Mouse (Mus musculus): ENCODE measurements at regions not wholly inside any gene's neighbourhood (a gene's known extent, or its start where the extent isn't known, plus 50 kb on each side); places are given as distances from the start of the nearest gene placed in this dataset.

DNA sequence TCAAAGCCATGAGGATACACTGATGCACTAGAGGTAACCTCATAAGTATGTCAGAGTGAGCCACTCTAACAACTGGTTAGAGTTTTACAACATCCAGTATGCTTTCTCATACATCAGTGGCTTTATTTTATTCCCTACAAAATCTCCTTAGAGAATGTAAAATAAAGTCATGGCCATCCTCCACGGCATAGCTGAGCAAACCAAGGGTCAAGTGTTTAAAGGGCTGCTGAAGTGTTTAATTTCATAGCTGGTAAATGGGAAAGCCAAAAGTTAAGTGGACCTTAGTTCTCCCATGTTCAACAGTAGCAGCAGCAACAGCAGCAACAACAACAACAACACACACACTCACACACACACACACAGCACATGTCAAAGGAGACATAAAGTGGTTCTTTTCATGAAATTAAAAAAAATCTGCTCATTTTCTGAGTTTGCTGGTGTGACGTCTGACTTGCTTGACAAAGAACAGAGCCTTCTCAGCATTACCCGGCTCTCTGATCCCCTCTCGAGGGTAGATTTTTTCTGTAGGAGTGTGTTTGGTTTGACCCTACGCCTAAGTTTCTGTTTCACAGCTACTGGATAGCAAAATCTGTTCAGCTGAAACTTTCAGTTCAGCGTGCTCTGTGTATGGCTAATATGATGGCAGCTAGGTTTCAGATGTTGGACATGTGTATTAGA, 693.3 kb downstream of the Ttll7 start:
- no peak for DNase-seq (ENCODE audit: low spot score)

GRCm38 (mm10) chr3:147542285-147542684, 690.1 kb downstream of the Ttll7 start:
- no peak for DNase-seq (ENCODE audit: low spot score)

- DNase-seq (ENCODE audit: low spot score): no peak
These were observed 685.4 kb downstream of the Ttll7 start for GRCm38 (mm10) chr3:147537584-147537983.

DNA sequence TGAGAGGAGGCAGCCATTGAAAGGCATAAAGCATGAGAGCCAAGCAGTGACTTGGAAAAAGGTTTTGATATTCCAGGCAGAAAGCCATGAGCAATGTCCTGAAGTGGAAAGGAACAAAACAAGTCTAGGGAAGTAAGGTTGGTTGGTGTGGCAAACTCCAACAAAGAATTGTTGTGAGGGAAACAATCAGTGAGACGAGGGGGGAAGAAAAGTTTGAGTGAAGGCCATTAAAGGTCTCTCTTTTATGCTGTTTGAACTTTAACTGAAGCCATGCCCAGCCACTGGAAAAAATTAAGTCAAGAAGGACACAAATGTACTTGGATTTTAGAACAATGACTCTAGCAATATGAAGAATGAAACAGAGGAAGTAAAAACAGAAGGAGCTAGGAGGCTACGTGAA, 680.0 kb downstream of the Ttll7 start:
- no peak for DNase-seq (ENCODE audit: low spot score)

- no peak for DNase-seq (ENCODE audit: low spot score)
These were observed 679.5 kb downstream of the Ttll7 start for GRCm38 (mm10) chr3:147531608-147532180.

All from urinary bladder, postnatal 14 days (tissue).